Mouse (Mus musculus): ENCODE measurements around the gene Mypop. TPM values are rescaled to one million over a fixed set of nuclear protein-coding genes. Genes with fewer than 3 reads are reported as not detected.

Gene Mypop
- polyA plus RNA-seq, 1 experiment = 4.0 TPM

DNA sequence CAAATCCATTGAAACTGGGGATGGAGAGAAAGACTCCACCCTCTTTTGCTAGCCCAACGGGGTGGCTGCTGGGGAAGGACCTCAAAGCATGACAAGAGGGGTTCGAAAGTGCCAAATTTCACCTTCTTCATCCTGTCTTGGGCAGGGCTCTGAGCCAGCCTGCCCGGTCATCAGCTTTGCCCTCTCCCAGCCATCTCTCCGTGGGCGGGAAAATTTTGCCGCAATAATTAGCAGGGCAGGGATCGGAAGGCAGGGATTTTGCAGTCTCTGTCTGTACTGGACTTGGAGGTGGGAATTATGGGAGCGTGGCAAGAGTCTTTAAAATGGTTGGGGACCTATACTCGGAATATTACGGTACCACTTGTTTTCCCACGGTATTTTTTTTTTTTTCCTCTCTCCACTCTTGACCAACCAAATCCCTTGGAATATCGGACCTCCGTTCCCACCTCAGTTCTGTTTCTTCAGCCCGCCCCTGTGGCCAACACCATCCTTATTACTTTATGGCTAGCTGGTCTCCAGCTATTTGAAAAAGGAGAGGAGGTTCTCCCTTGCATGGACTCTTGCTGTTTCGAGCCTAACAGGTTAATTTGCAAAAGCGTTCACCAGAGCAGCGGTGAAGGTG, 28.8 kb upstream of the Mypop start:
- Histone ChIP-seq H3K27ac (ENCODE audit: insufficient read depth, low read length) (no peak overlapping the region), H3K4me3 (ENCODE audit: low read depth, low read length) (peak overlapping the region; percentile 36), H3K9me3 (replicated peaks; ENCODE audit: control insufficient read depth, insufficient read depth, low read length, poor library complexity, severe bottlenecking) (no peaks in the 10 kb centered on the region), H3K4me1 (ENCODE audit: control insufficient read depth, insufficient read depth, low read length) (peaks cover 4% of the 10 kb centered on the region), H3K27me3 (ENCODE audit: control insufficient read depth, insufficient read depth, low read length, poor library complexity, severe bottlenecking) (no peaks in the 10 kb centered on the region), H3K36me3 (ENCODE audit: control insufficient read depth, insufficient read depth, low read length, poor library complexity, severe bottlenecking) (no peaks in the 10 kb centered on the region), H3K9ac (ENCODE audit: low read depth, poor library complexity, severe bottlenecking) (no peak overlapping the region)
- TF ChIP-seq EP300 (IDR thresholded peaks at IDR 0.05; ENCODE audit: insufficient read depth, low read depth, low read length) = no peak
- no peak for TF ChIP-seq POLR2A (IDR thresholded peaks at IDR 0.05; ENCODE audit: insufficient read depth, low read length)
- TF ChIP-seq CTCF (IDR thresholded peaks at IDR 0.05; ENCODE audit: low read depth, low read length) = no peak

- no peaks in the 10 kb centered on the region for H3K9me3 ChIP-seq (replicated peaks; ENCODE audit: control insufficient read depth, insufficient read depth, low read length, poor library complexity, severe bottlenecking)
- H3K27me3 ChIP-seq (ENCODE audit: control insufficient read depth, insufficient read depth, low read length, poor library complexity, severe bottlenecking) = no peaks in the 10 kb centered on the region
- TF ChIP-seq POLR2A (IDR thresholded peaks at IDR 0.05; ENCODE audit: insufficient read depth, low read length) = no peak
- no peak for TF ChIP-seq CTCF (IDR thresholded peaks at IDR 0.05; ENCODE audit: low read depth, low read length)
- peak overlapping the region; percentile 36 for H3K4me3 ChIP-seq (ENCODE audit: low read depth, low read length)
- no peaks in the 10 kb centered on the region for H3K36me3 ChIP-seq (ENCODE audit: control insufficient read depth, insufficient read depth, low read length, poor library complexity, severe bottlenecking)
- H3K27ac ChIP-seq (ENCODE audit: insufficient read depth, low read length) = no peak overlapping the region
- no peak overlapping the region for H3K9ac ChIP-seq (ENCODE audit: low read depth, poor library complexity, severe bottlenecking)
- peaks cover 4% of the 10 kb centered on the region for H3K4me1 ChIP-seq (ENCODE audit: control insufficient read depth, insufficient read depth, low read length)
Observed at GRCm38 (mm10) chr7:18962795-18963194, 28.2 kb upstream of the Mypop start.

GRCm38 (mm10) chr7:18963294-18963843, 27.7 kb upstream of the Mypop start:
- Histone ChIP-seq H3K36me3 (ENCODE audit: control insufficient read depth, insufficient read depth, low read length, poor library complexity, severe bottlenecking) (no peaks in the 10 kb centered on the region), H3K9ac (ENCODE audit: low read depth, poor library complexity, severe bottlenecking) (no peak overlapping the region), H3K4me3 (ENCODE audit: low read depth, low read length) (no peak overlapping the region), H3K27me3 (ENCODE audit: control insufficient read depth, insufficient read depth, low read length, poor library complexity, severe bottlenecking) (no peaks in the 10 kb centered on the region), H3K27ac (ENCODE audit: insufficient read depth, low read length) (no peak overlapping the region), H3K9me3 (replicated peaks; ENCODE audit: control insufficient read depth, insufficient read depth, low read length, poor library complexity, severe bottlenecking) (no peaks in the 10 kb centered on the region), H3K4me1 (ENCODE audit: control insufficient read depth, insufficient read depth, low read length) (peaks cover 4% of the 10 kb centered on the region)
- TF ChIP-seq POLR2A (IDR thresholded peaks at IDR 0.05; ENCODE audit: insufficient read depth, low read length) = no peak
- TF ChIP-seq CTCF (IDR thresholded peaks at IDR 0.05; ENCODE audit: low read depth, low read length) = no peak

DNA sequence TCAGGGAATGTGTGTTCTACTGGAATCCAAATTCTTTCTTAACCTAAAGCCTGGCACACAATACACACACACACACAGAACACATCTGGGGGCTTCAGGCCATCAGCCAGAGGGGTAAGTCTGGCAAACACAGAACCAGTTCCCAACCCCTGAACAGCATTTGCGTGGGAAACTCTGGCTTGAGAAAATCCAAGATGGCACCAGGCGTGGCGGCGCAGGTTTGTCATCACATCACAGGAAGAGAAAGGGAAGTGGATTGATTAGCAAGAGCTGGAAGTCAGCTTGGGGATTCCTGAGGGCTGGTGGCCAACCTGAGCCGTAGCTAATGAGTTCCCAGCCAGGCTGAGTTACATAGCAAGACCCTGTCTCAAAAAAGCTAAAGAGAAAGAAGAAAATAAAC, 25.7 kb upstream of the Mypop start:
- no peaks in the 10 kb centered on the region for H3K27me3 ChIP-seq (ENCODE audit: control insufficient read depth, insufficient read depth, low read length, poor library complexity, severe bottlenecking)

GRCm38 (mm10) chr7:18967603-18968002, 23.4 kb upstream of the Mypop start:
- Histone ChIP-seq H3K4me1 (ENCODE audit: control insufficient read depth, insufficient read depth, low read length) (no peaks in the 10 kb centered on the region), H3K36me3 (ENCODE audit: control insufficient read depth, insufficient read depth, low read length, poor library complexity, severe bottlenecking) (no peaks in the 10 kb centered on the region), H3K27me3 (ENCODE audit: control insufficient read depth, insufficient read depth, low read length, poor library complexity, severe bottlenecking) (no peaks in the 10 kb centered on the region), H3K9ac (ENCODE audit: low read depth, poor library complexity, severe bottlenecking) (no peak overlapping the region), H3K27ac (ENCODE audit: insufficient read depth, low read length) (no peak overlapping the region), H3K4me3 (ENCODE audit: low read depth, low read length) (no peak overlapping the region), H3K9me3 (replicated peaks; ENCODE audit: control insufficient read depth, insufficient read depth, low read length, poor library complexity, severe bottlenecking) (no peaks in the 10 kb centered on the region)
- TF ChIP-seq POLR2A (IDR thresholded peaks at IDR 0.05; ENCODE audit: insufficient read depth, low read length) (no peak), EP300 (IDR thresholded peaks at IDR 0.05; ENCODE audit: insufficient read depth, low read depth, low read length) (no peak), CTCF (IDR thresholded peaks at IDR 0.05; ENCODE audit: low read depth, low read length) (no peak)

More for the DNA sequence above, 25.7 kb upstream of the Mypop start:
- Histone ChIP-seq H3K4me1 (ENCODE audit: control insufficient read depth, insufficient read depth, low read length) (peaks cover 4% of the 10 kb centered on the region), H3K36me3 (ENCODE audit: control insufficient read depth, insufficient read depth, low read length, poor library complexity, severe bottlenecking) (no peaks in the 10 kb centered on the region), H3K9me3 (replicated peaks; ENCODE audit: control insufficient read depth, insufficient read depth, low read length, poor library complexity, severe bottlenecking) (no peaks in the 10 kb centered on the region), H3K9ac (ENCODE audit: low read depth, poor library complexity, severe bottlenecking) (no peak overlapping the region), H3K27ac (ENCODE audit: insufficient read depth, low read length) (no peak overlapping the region), H3K4me3 (ENCODE audit: low read depth, low read length) (no peak overlapping the region)
- no peak for TF ChIP-seq EP300 (IDR thresholded peaks at IDR 0.05; ENCODE audit: insufficient read depth, low read depth, low read length)
- no peak for TF ChIP-seq POLR2A (IDR thresholded peaks at IDR 0.05; ENCODE audit: insufficient read depth, low read length)
- no peak for TF ChIP-seq CTCF (IDR thresholded peaks at IDR 0.05; ENCODE audit: low read depth, low read length)

- TF ChIP-seq CTCF (IDR thresholded peaks at IDR 0.05; ENCODE audit: low read depth, low read length) (peak; percentile 13), POLR2A (IDR thresholded peaks at IDR 0.05; ENCODE audit: insufficient read depth, low read length) (no peak), EP300 (IDR thresholded peaks at IDR 0.05; ENCODE audit: insufficient read depth, low read depth, low read length) (no peak)
- H3K27ac ChIP-seq (ENCODE audit: insufficient read depth, low read length) = no peak overlapping the region
- no peaks in the 10 kb centered on the region for H3K9me3 ChIP-seq (replicated peaks; ENCODE audit: control insufficient read depth, insufficient read depth, low read length, poor library complexity, severe bottlenecking)
- no peaks in the 10 kb centered on the region for H3K36me3 ChIP-seq (ENCODE audit: control insufficient read depth, insufficient read depth, low read length, poor library complexity, severe bottlenecking)
- no peak overlapping the region for H3K9ac ChIP-seq (ENCODE audit: low read depth, poor library complexity, severe bottlenecking)
- H3K27me3 ChIP-seq (ENCODE audit: control insufficient read depth, insufficient read depth, low read length, poor library complexity, severe bottlenecking) = no peaks in the 10 kb centered on the region
- H3K4me3 ChIP-seq (ENCODE audit: low read depth, low read length) = no peak overlapping the region
- H3K4me1 ChIP-seq (ENCODE audit: control insufficient read depth, insufficient read depth, low read length) = no peaks in the 10 kb centered on the region
Observed at GRCm38 (mm10) chr7:18970956-18971355, 20.1 kb upstream of the Mypop start.
